Mouse (Mus musculus): ENCODE measurements around the gene Orai1. TPM values are rescaled to one million over a fixed set of nuclear protein-coding genes. Genes with fewer than 3 reads are reported as not detected.

Orai1 gene
- polyA plus RNA-seq, 1 experiment from 2014 or later, result 13.0 TPM

DNA sequence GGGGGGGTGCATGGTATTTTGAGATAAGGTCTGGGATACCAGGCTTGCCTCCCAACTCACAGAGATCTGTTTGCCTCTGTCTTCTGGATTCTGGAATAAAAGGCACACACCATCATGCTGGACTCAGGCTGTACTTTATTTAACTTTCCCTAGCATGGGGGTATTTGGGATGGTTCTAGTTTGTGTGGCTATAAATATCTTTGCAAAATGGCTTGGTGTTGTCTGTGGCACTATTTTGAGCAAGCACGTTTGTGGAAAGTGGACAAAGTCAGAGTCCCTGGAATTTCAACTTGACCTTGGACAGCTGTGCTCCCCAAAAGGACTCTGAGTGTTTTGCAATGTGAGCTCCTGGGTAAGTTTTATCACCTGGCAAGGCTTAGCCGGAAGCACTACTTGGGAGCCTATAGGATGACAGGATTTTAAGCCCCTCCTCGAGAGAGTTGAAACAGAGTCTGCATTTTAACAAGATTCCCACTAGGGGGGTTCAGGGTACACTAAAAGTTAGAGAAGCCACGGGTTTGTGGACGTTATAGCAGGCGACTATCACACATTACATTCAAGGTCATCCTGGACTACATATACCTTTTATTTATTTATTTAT is 52.6 kb downstream of the Orai1 start:
- no peaks in the 10 kb centered on the region for H3K4me1 ChIP-seq (ENCODE audit: control insufficient read depth, insufficient read depth, low read length)
- ATAC-seq (ENCODE audit: low read depth), result no peak
- H3K4me2 ChIP-seq (ENCODE audit: low read depth, low read length), result no peak overlapping the region
- H3K27me3 ChIP-seq (ENCODE audit: control insufficient read depth, insufficient read depth, low read length), result no peaks in the 10 kb centered on the region
- WGBS, result 27% methylated on average over 6 of the region's 6 CpGs
- H3K9ac ChIP-seq (replicated peaks; ENCODE audit: low read depth, low read length), result no peak overlapping the region
- H3K9me3 ChIP-seq (ENCODE audit: control insufficient read depth, low read length), result no peaks in the 10 kb centered on the region
- no peak overlapping the region for H3K4me3 ChIP-seq (ENCODE audit: low read depth, low read length)
- H3K36me3 ChIP-seq (ENCODE audit: control insufficient read depth, insufficient read depth, low read length), result no peaks in the 10 kb centered on the region
- no peak overlapping the region for H3K27ac ChIP-seq (ENCODE audit: low read depth, low read length)

DNA sequence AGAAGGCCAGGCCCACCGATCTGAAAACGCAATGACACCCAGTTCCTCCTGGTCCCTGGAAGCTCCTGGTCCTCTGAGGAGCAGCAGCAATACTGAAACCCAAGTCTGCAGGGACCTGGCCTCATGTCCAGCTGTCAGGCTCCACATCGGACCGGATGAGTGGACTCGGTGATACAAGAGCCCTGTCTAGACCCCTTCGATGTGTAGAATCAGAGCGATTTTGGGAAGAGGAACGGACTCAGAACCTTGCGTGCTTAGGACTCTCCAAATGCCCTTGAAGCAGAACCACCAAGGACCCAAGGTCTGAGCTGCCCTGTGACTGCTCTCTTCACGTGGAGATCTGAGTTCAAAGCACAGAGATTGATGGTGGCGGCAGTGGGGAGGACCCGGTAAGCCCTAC is 53.2 kb downstream of the Orai1 start, which contains the start of gene Tmem120b:
Tmem120b (plus strand) TSS at position 301 of the 400 bp plus-strand sequence.
- no peaks in the 10 kb centered on the region for H3K9me3 ChIP-seq (ENCODE audit: control insufficient read depth, low read length)
- H3K4me1 ChIP-seq (ENCODE audit: control insufficient read depth, insufficient read depth, low read length), result no peaks in the 10 kb centered on the region
- H3K36me3 ChIP-seq (ENCODE audit: control insufficient read depth, insufficient read depth, low read length), result no peaks in the 10 kb centered on the region
- 86% methylated on average over 12 of the region's 12 CpGs for WGBS
- no peak within 1 kb of the TSS for H3K4me2 ChIP-seq (ENCODE audit: low read depth, low read length)
- no peak within 1 kb of the TSS for H3K27ac ChIP-seq (ENCODE audit: low read depth, low read length)
- no peak within 1 kb of the TSS for H3K9ac ChIP-seq (replicated peaks; ENCODE audit: low read depth, low read length)
- H3K27me3 ChIP-seq (ENCODE audit: control insufficient read depth, insufficient read depth, low read length), result no peaks in the 10 kb centered on the region
- no peak for ATAC-seq (ENCODE audit: low read depth)
- no peak within 1 kb of the TSS for H3K4me3 ChIP-seq (ENCODE audit: low read depth, low read length)

DNA sequence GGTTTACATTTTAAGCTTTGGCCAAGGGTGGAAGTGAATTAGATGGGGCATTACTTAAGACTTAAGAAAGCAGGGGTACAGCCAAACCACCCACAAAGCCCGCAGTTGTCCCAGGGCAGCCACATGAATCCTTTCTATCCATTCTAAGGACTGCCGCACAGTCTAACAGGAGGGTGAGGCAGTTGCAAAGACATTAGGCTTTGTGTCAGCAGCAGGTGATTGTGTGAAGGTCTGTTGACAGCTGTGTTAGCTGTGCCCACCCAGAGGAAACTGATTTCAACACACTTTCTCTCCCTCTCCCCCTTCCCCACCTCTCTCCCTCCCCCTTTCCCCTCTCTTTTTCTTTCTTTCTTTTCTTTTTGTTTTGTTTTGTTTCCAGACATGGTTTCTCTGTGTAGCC is 53.8 kb downstream of the Orai1 start:
- no peaks in the 10 kb centered on the region for H3K4me1 ChIP-seq (ENCODE audit: control insufficient read depth, insufficient read depth, low read length)
- no peaks in the 10 kb centered on the region for H3K36me3 ChIP-seq (ENCODE audit: control insufficient read depth, insufficient read depth, low read length)
- H3K4me2 ChIP-seq (ENCODE audit: low read depth, low read length), result no peak overlapping the region
- no peak overlapping the region for H3K27ac ChIP-seq (ENCODE audit: low read depth, low read length)
- WGBS, result 92% methylated on average over 2 of the region's 2 CpGs
- no peak for ATAC-seq (ENCODE audit: low read depth)
- no peak overlapping the region for H3K4me3 ChIP-seq (ENCODE audit: low read depth, low read length)
- H3K27me3 ChIP-seq (ENCODE audit: control insufficient read depth, insufficient read depth, low read length), result no peaks in the 10 kb centered on the region
- no peaks in the 10 kb centered on the region for H3K9me3 ChIP-seq (ENCODE audit: control insufficient read depth, low read length)
- no peak overlapping the region for H3K9ac ChIP-seq (replicated peaks; ENCODE audit: low read depth, low read length)

DNA sequence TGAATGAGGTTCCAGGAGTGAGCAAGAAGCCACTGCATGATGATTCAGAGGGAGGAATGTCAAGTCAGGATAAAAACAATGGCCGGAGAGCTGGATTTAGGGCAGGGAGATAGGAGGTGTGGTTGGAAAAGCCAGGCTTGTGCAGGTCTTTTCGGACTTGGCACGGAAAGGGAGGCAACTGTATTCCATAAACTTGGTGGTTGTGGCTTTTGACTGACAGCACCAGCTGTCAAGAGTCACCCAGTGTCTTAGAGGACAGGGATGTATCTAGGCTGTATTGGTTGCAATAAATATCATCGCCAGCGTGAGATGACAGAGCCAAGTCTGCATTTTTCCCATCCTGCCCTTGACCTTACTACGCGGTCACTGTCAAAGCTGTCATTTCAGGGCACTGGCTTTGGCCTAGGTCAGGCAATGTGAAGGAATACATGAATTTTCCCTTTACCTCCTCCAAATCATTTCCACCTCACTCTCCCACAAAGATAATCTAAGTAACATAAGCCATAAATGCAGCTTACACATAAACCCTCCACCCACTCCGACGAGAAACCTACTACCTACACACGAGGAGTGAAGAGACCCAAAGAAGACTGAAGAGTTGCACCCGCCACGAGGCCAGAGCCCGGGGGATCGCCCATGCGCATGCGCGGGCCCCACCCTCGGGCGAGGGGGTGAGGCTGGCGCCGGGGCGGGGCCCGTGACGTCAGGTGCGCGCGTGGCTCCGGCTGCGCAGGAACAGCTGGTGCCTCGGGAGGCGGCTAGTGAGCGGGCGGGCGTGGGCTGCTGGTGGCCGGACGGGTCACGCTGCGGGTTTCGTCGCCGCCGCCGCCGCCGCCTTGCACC is 60.9 kb downstream of the Orai1 start:
- Histone ChIP-seq H3K27ac (ENCODE audit: low read depth, low read length) (peak overlapping the region; percentile 73), H3K9ac (replicated peaks; ENCODE audit: low read depth, low read length) (peak overlapping the region; percentile 69), H3K4me1 (ENCODE audit: control insufficient read depth, insufficient read depth, low read length) (peaks cover 16% of the 10 kb centered on the region; the same call in 1 of the 2 replicates), H3K9me3 (ENCODE audit: control insufficient read depth, low read length) (no peaks in the 10 kb centered on the region; the same call in 1 of the 2 replicates), H3K4me3 (ENCODE audit: low read depth, low read length) (peak overlapping the region; percentile 73), H3K4me2 (ENCODE audit: low read depth, low read length) (peak overlapping the region; percentile 83), H3K36me3 (ENCODE audit: control insufficient read depth, insufficient read depth, low read length) (no peaks in the 10 kb centered on the region), H3K27me3 (ENCODE audit: control insufficient read depth, insufficient read depth, low read length) (no peaks in the 10 kb centered on the region)
- 11% methylated on average over 40 of the region's 45 CpGs for WGBS
- peak; percentile 92 for ATAC-seq (ENCODE audit: low read depth)

DNA sequence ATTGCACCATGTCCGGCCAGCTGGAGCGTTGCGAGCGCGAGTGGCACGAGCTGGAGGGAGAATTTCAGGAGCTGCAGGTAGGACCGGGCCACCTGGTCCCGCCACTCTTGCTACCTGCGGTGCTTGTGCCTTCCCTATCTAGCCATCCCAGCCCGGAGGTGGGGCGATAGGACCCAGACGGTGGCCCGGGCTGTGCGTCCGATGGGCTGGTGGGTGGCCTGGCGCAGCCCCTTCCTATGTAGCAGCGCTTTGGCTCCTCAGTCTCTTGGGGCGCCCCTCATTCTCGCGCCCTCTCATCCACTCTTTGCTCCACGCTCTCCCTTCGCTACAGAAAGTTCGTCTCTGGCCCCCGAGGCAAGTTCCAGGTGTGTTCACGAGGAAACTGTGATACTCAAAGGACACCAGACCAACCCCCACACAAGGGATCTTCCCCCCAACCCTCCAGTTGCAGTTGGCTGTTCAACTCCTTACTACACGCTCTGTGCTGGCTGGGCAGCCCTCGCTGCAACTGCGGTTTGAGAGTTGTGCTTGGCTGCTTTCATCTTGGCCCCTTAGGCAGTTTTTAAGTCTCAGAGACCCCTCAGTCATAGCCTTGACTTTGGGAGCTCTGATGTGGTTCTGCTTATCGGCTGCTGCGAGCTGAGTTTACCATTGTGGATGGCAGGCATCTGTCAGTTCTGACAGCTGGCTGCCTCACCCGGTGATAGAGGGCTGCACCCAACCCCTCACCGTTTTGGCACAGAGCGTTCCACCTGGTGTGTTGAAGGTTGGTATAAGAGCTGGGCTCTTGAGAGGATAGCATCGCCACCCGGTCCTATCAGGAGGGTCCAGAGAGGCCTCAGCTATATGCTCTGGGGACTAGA is 61.8 kb downstream of the Orai1 start:
- Histone ChIP-seq H3K27me3 (ENCODE audit: control insufficient read depth, insufficient read depth, low read length) (no peaks in the 10 kb centered on the region), H3K36me3 (ENCODE audit: control insufficient read depth, insufficient read depth, low read length) (no peaks in the 10 kb centered on the region), H3K9me3 (ENCODE audit: control insufficient read depth, low read length) (no peaks in the 10 kb centered on the region; the same call in 1 of the 2 replicates), H3K9ac (replicated peaks; ENCODE audit: low read depth, low read length) (peak overlapping the region; percentile 69), H3K27ac (ENCODE audit: low read depth, low read length) (peak overlapping the region; percentile 73), H3K4me2 (ENCODE audit: low read depth, low read length) (peak overlapping the region; percentile 83), H3K4me3 (ENCODE audit: low read depth, low read length) (peak overlapping the region; percentile 73), H3K4me1 (ENCODE audit: control insufficient read depth, insufficient read depth, low read length) (peaks cover 16% of the 10 kb centered on the region; the same call in 1 of the 2 replicates)
- peak; percentile 91 for ATAC-seq (ENCODE audit: low read depth)
- 4% methylated on average over 34 of the region's 35 CpGs for WGBS

- H3K4me3 ChIP-seq (ENCODE audit: low read depth, low read length), result no peak overlapping the region
- H3K9ac ChIP-seq (replicated peaks; ENCODE audit: low read depth, low read length), result no peak overlapping the region
- WGBS, result 83% methylated on average over 1 of the region's 1 CpGs
- no peaks in the 10 kb centered on the region; the same call in 1 of the 2 replicates for H3K9me3 ChIP-seq (ENCODE audit: control insufficient read depth, low read length)
- H3K36me3 ChIP-seq (ENCODE audit: control insufficient read depth, insufficient read depth, low read length), result no peaks in the 10 kb centered on the region
- H3K27ac ChIP-seq (ENCODE audit: low read depth, low read length), result no peak overlapping the region
- peaks cover 16% of the 10 kb centered on the region; the same call in 1 of the 2 replicates for H3K4me1 ChIP-seq (ENCODE audit: control insufficient read depth, insufficient read depth, low read length)
- H3K4me2 ChIP-seq (ENCODE audit: low read depth, low read length), result no peak overlapping the region
- ATAC-seq (ENCODE audit: low read depth), result no peak
- H3K27me3 ChIP-seq (ENCODE audit: control insufficient read depth, insufficient read depth, low read length), result no peaks in the 10 kb centered on the region
Measured at GRCm38 (mm10) chr5:123079568-123079967, 64.7 kb downstream of the Orai1 start.

GRCm38 (mm10) chr5:123080041-123080440 is 65.2 kb downstream of the Orai1 start:
- H3K27me3 ChIP-seq (ENCODE audit: control insufficient read depth, insufficient read depth, low read length), result no peaks in the 10 kb centered on the region
- no peak overlapping the region for H3K4me3 ChIP-seq (ENCODE audit: low read depth, low read length)
- no peaks in the 10 kb centered on the region for H3K36me3 ChIP-seq (ENCODE audit: control insufficient read depth, insufficient read depth, low read length)
- no peak for ATAC-seq (ENCODE audit: low read depth)
- no peak overlapping the region for H3K4me2 ChIP-seq (ENCODE audit: low read depth, low read length)
- H3K4me1 ChIP-seq (ENCODE audit: control insufficient read depth, insufficient read depth, low read length), result peaks cover 16% of the 10 kb centered on the region; the same call in 1 of the 2 replicates
- 84% methylated on average over 8 of the region's 8 CpGs for WGBS
- H3K9me3 ChIP-seq (ENCODE audit: control insufficient read depth, low read length), result no peaks in the 10 kb centered on the region; the same call in 1 of the 2 replicates
- no peak overlapping the region for H3K9ac ChIP-seq (replicated peaks; ENCODE audit: low read depth, low read length)
- no peak overlapping the region for H3K27ac ChIP-seq (ENCODE audit: low read depth, low read length)
